Mouse (Mus musculus) hindbrain, postnatal 0 days (tissue): ENCODE results near the gene Atp2c1. TPM values are rescaled to one million over a fixed set of nuclear protein-coding genes. Genes with fewer than 3 reads are reported as not detected.

Experiments used
- ATAC-seq: fragments of 200-750 bp; cut with Nextera tagmentation; 2 replicates; pipeline ENCODE4 v1.8.0; 2017; ENCODE audit warnings: mild to moderate bottlenecking, moderate TSS enrichment, moderate library complexity
- DNase-seq: peaks from one replicate; pipeline ENCODE4 v3.0.0-alpha.2; 2015; ENCODE audit warnings: low spot score
- H3K27ac ChIP-seq: fragments of 300-500 bp; sonication (generic); 2 replicates; pipeline ENCODE4 v1.5.1; 2014; ENCODE audit warnings: mild to moderate bottlenecking
- H3K27me3 ChIP-seq: fragments of 300-500 bp; sonication (generic); 2 replicates; pipeline ENCODE4 v1.6.1; 2014; ENCODE audit warnings: low read length, mixed read lengths; ENCODE audit not compliant: insufficient read depth
- H3K36me3 ChIP-seq: fragments of 300-500 bp; sonication (generic); 2 replicates; pipeline ENCODE4 v1.6.1; 2014; ENCODE audit warnings: low read length, mixed read lengths; ENCODE audit not compliant: insufficient read depth
- H3K4me1 ChIP-seq: fragments of 300-500 bp; sonication (generic); 2 replicates; pipeline ENCODE4 v1.6.1; 2014; ENCODE audit warnings: antibody characterized with exemption, low read length, mixed read lengths; ENCODE audit not compliant: insufficient read depth
- H3K4me2 ChIP-seq: fragments of 300-500 bp; sonication (generic); 2 replicates; pipeline ENCODE4 v1.6.1; 2014; ENCODE audit warnings: low read depth, mild to moderate bottlenecking, low read length, moderate library complexity, mixed read lengths
- H3K4me3 ChIP-seq: fragments of 300-500 bp; sonication (generic); 2 replicates; pipeline ENCODE4 v1.5.1; 2014; ENCODE audit warnings: low read length
- H3K9ac ChIP-seq: fragments of 300-500 bp; sonication (generic); replicated peaks from 2 replicates; pipeline ENCODE4 v1.6.1; 2014; ENCODE audit warnings: mild to moderate bottlenecking, low read length, moderate library complexity, mixed read lengths
- H3K9me3 ChIP-seq: fragments of 300-500 bp; sonication (generic); 2 replicates; pipeline ENCODE4 v1.6.1; 2016; ENCODE audit warnings: low read length, mixed read lengths
- CTCF ChIP-seq: IDR thresholded peaks from 2 replicates; pipeline ENCODE4 v1.5.1; 2016; ENCODE audit warnings: antibody characterized with exemption, control low read depth, low read depth
- WGBS: fragments of 180-500 bp; shearing (Covaris S2); extraction: QIAGEN DNeasy Blood & Tissue Kit; methylation state at CpG from one replicate; pipeline ENCODE4 v1.1.7; 2014; 5-methylcytosine and 5-hydroxymethylcytosine counted together
- polyA plus RNA-seq: library from polyadenylated mRNA; unstranded; fragments of >200 nt; fragmentation: Nextera tagmentation; extraction: Ambion mirVana; gene quantifications from 2 replicates; pipeline ENCODE4 v1.2.1, GENCODE M21; 2015
- total RNA-seq: library from RNA; depleted of rRNA; stranded (reverse); fragments of >200 nt; gene quantifications from 2 replicates; pipeline ENCODE4 v1.2.3, GENCODE M21; 2014

Gene Atp2c1
- total and polyA plus RNA-seq, 2 experiments from 2014 or later, result 66.0 to 157 TPM

- no peak for TF ChIP-seq CTCF
- Histone ChIP-seq H3K4me1 (0 out of 2 replicates have a peak, but pooled peaks cover 7% of the 10 kb centered on the region), H3K9ac (no peak overlapping the region), H3K27me3 (no peaks in the 10 kb centered on the region), H3K4me3 (no peak overlapping the region), H3K4me2 (no peak overlapping the region), H3K36me3 (no peaks in the 10 kb centered on the region), H3K9me3 (no peaks in the 10 kb centered on the region), H3K27ac (no peak overlapping the region)
- WGBS, result 56% methylated on average over 6 of the region's 6 CpGs
- ATAC-seq (no peak), DNase-seq (no peak)
Observed at GRCm38 (mm10) chr9:105549096-105549495, 22.0 kb upstream of the Atp2c1 start.

- TF ChIP-seq CTCF, result no peak
- no peaks in the 10 kb centered on the region for H3K27me3 ChIP-seq
- no peak overlapping the region for H3K4me2 ChIP-seq
- no peaks in the 10 kb centered on the region for H3K4me1 ChIP-seq
- H3K9me3 ChIP-seq, result no peaks in the 10 kb centered on the region
- no peak for ATAC-seq
- DNase-seq, result no peak
- no peaks in the 10 kb centered on the region for H3K36me3 ChIP-seq
- WGBS, result 46% methylated on average over 8 of the region's 8 CpGs
- no peak overlapping the region for H3K9ac ChIP-seq
- no peak overlapping the region for H3K4me3 ChIP-seq
- no peak overlapping the region for H3K27ac ChIP-seq
Observed at GRCm38 (mm10) chr9:105544013-105544750, 17.1 kb upstream of the Atp2c1 start.

DNA sequence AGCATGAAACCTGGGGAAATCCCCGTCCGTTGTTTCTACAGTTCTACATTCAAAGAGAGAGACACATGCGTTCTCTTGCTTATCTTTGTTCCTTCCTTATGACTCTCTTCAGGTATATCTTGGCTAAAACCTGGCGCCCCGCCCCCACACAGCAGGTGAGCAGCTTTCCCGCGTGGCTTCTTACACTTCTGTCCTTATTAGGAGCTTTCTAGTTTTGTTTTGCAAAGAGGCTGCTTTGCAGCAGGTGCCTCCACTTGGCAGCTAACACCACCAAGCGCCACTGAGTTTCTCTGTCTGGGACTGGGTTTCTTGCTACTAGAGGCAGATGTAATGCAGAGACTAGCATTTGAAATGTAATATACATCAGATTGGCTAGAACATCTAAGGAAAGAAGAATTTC is 10.4 kb upstream of the Atp2c1 start:
- TF ChIP-seq CTCF, result no peak
- Histone ChIP-seq H3K36me3 (no peaks in the 10 kb centered on the region), H3K4me3 (no peak overlapping the region), H3K9me3 (no peaks in the 10 kb centered on the region), H3K27me3 (no peaks in the 10 kb centered on the region), H3K4me1 (peaks cover 9% of the 10 kb centered on the region), H3K27ac (no peak overlapping the region), H3K4me2 (no peak overlapping the region), H3K9ac (no peak overlapping the region)
- DNase-seq (no peak), ATAC-seq (no peak)
- WGBS, result 28% methylated on average over 8 of the region's 8 CpGs

DNA sequence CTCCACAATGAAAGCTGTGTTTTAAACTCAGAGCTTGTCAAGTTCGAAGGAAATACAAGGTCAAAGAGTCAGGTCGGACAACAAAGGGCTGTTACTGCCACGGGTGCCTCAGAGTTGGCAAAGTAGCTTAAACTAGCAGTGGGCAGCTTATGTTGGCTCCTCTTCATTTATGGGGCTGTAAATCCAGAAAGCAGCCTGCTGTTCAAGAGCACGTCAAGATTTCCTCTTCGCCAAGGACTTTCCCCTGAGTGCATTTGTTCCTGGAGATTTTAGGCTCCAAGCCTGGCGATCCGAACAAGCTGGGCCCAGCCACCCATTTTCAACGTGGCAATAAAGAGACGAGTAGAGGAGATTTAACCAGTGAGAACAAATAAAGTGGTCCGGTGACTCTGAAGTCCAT is 9.8 kb upstream of the Atp2c1 start:
- ATAC-seq, result no peak
- no peak for TF ChIP-seq CTCF
- no peak overlapping the region for H3K4me3 ChIP-seq
- H3K27ac ChIP-seq, result no peak overlapping the region
- H3K4me1 ChIP-seq, result peaks cover 9% of the 10 kb centered on the region
- no peak overlapping the region for H3K9ac ChIP-seq
- no peaks in the 10 kb centered on the region for H3K9me3 ChIP-seq
- H3K4me2 ChIP-seq, result no peak overlapping the region
- H3K36me3 ChIP-seq, result no peaks in the 10 kb centered on the region
- no peak for DNase-seq
- no peaks in the 10 kb centered on the region for H3K27me3 ChIP-seq
- 39% methylated on average over 10 of the region's 10 CpGs for WGBS

DNA sequence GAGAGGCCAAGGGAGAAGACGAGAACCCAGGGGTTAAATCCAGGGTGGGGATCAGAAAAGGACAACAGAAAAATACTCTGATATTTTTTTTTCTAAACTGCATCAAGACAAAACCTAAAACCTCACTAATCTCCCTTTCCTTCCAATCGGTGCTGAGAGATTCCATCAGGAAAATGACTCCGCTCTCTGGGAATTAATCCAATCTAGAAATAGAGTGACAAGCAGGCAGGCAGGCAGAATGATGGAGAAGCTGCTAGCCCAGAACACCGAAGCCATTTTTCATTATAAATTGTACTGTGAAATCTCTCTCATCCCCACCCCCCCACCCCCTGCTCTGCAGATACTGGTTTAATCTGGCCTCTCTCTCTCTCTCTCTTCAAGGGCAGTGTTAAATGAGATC is 1.8 kb downstream of the Atp2c1 start:
- Histone ChIP-seq H3K36me3 (no peaks in the 10 kb centered on the region), H3K9ac (no peak overlapping the region), H3K27me3 (no peaks in the 10 kb centered on the region), H3K4me2 (no peak overlapping the region), H3K27ac (no peak overlapping the region), H3K4me1 (peaks cover 13% of the 10 kb centered on the region; the same call in 1 of the 2 replicates), H3K9me3 (no peaks in the 10 kb centered on the region), H3K4me3 (no peak overlapping the region)
- WGBS, result 32% methylated on average over 4 of the region's 4 CpGs
- no peak for ATAC-seq
- DNase-seq, result no peak
- no peak for TF ChIP-seq CTCF

- Histone ChIP-seq H3K4me2 (no peak overlapping the region), H3K27ac (no peak overlapping the region), H3K9ac (no peak overlapping the region), H3K4me1 (peaks cover 16% of the 10 kb centered on the region), H3K36me3 (no peaks in the 10 kb centered on the region), H3K4me3 (no peak overlapping the region), H3K27me3 (no peaks in the 10 kb centered on the region), H3K9me3 (no peaks in the 10 kb centered on the region)
- 62% methylated on average over 2 of the region's 2 CpGs for WGBS
- no peak for TF ChIP-seq CTCF
- DNase-seq (no peak), ATAC-seq (no peak)
Observed at GRCm38 (mm10) chr9:105523038-105523437, 4.1 kb downstream of the Atp2c1 start.

DNA sequence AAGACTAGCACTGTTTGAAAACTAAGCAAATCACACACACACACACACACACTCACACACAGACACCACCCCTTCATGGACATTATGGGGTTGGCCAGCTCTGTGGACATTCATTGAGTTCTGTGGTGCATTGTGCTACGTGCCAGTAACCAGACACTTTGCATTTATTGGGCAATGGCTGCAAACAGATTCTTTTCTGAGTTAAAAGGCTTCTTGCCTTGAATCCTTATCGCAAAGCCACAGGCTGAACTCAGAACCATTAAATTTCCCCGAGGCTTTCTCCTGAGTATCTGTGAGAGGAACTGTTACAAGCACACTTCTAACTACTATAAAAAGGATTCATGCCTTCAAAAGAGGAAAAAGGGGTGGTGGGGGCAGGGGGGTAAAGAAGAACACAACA is 5.1 kb downstream of the Atp2c1 start:
- Histone ChIP-seq H3K9me3 (no peaks in the 10 kb centered on the region), H3K27ac (no peak overlapping the region), H3K9ac (no peak overlapping the region), H3K4me2 (no peak overlapping the region), H3K4me1 (peaks cover 16% of the 10 kb centered on the region), H3K36me3 (no peaks in the 10 kb centered on the region), H3K27me3 (no peaks in the 10 kb centered on the region), H3K4me3 (no peak overlapping the region)
- ATAC-seq (peak; percentile 59; the same call in 1 of the 2 replicates), DNase-seq (no peak)
- WGBS, result 35% methylated on average over 3 of the region's 3 CpGs
- TF ChIP-seq CTCF, result no peak
